Mouse (Mus musculus): ENCODE results near the gene Cenpb. TPM values are rescaled to one million over a fixed set of nuclear protein-coding genes. Genes with fewer than 3 reads are reported as not detected.

Gene Cenpb
- polyA plus RNA-seq (2012; rRNA removed; ENCODE audit: low replicate concordance): 97.7 and 118 TPM in 2 replicates

GRCm38 (mm10) chr2:131179990-131180587 is at the start of gene Cenpb:
Gene Cenpb, minus strand, starts transcription at chr2:131180067.

GRCm38 (mm10) chr2:131206778-131207177 is 26.9 kb upstream of the Cenpb start, which contains the start of gene Ap5s1:
Gene Ap5s1, plus strand, starts transcription at chr2:131207078.

GRCm38 (mm10) chr2:131186771-131187601 is 7.1 kb upstream of the Cenpb start, which contains the start of the genes Cdc25b and Spef1:
Gene Cdc25b, plus strand, starts transcription at chr2:131186949.
Gene Spef1, minus strand, starts transcription at chr2:131187282.

GRCm38 (mm10) chr2:131159938-131160581 is 19.8 kb downstream of the Cenpb start, which contains the start of gene 1700037H04Rik:
Gene 1700037H04Rik, minus strand, starts transcription at chr2:131160081.

GRCm38 (mm10) chr2:131132930-131133547 is 46.8 kb downstream of the Cenpb start, which contains the start of gene Gm11037:
Gene Gm11037, plus strand, starts transcription at chr2:131133497.

DNA sequence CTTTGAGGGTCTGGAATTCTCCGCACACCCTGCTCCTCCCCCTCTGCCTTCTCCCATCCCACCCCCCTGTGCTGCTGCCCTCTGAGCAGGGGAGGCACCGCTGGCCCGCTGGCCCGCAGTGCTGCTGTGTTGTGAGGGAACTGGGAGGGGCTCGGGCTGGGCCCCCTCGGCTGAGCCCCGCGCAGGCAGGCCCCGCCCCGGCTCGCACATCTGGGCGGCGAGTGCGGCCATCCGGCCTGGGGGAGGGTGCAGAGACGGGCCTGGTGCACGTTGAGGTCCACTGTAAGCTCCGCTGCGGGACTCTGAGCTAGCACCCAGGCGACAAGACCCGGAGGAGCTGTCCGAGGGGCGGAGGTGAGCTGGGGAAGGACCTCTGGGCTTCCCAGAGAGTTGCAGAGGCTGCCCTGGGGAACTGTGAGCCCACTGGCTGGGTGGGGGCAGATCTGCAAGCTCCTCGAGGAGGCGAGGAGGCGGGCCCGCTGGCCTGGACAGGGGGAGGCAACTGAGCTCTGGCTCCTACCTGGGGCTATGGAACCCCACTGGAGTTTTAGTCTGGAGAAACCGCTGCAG is 52.6 kb downstream of the Cenpb start, which contains the start of gene Hspa12b:
TSS of gene Hspa12b (plus strand) at position 120 of the 570 bp plus-strand sequence.

Other genes with a start within 250 kb of the Cenpb start
- 10.7 and 39.6 TPM in 2 replicates for gene Gfra4, start 137.0 kb downstream of the Cenpb start, polyA plus RNA-seq (2012; rRNA removed; ENCODE audit: low replicate concordance)
- gene Adam33, start 116.3 kb downstream of the Cenpb start, polyA plus RNA-seq (2012; rRNA removed; ENCODE audit: low replicate concordance): 21.7 and 41.1 TPM in 2 replicates
- 18.5 and 25.9 TPM in 2 replicates for gene Siglec1, start 93.3 kb downstream of the Cenpb start, polyA plus RNA-seq (2012; rRNA removed; ENCODE audit: low replicate concordance)
- gene Hspa12b, start 52.8 kb downstream of the Cenpb start, polyA plus RNA-seq (2012; rRNA removed; ENCODE audit: low replicate concordance): 32.4 and 75.2 TPM in 2 replicates
- gene Gm11037, start 46.6 kb downstream of the Cenpb start, polyA plus RNA-seq (2012; rRNA removed; ENCODE audit: low replicate concordance): not detected in 2 replicates
- gene 1700037H04Rik, start 20.0 kb downstream of the Cenpb start, polyA plus RNA-seq (2012; rRNA removed; ENCODE audit: low replicate concordance): 260 and 383 TPM in 2 replicates
- 17.2 and 64.6 TPM in 2 replicates for gene Cdc25b, start 6.9 kb upstream of the Cenpb start, polyA plus RNA-seq (2012; rRNA removed; ENCODE audit: low replicate concordance)
- 7.3 and 17.0 TPM in 2 replicates for gene Spef1, start 7.2 kb upstream of the Cenpb start, polyA plus RNA-seq (2012; rRNA removed; ENCODE audit: low replicate concordance)
- gene Ap5s1, start 27.0 kb upstream of the Cenpb start, polyA plus RNA-seq (2012; rRNA removed; ENCODE audit: low replicate concordance): 52.2 and 64.5 TPM in 2 replicates
- gene Mavs, start 54.0 kb upstream of the Cenpb start, polyA plus RNA-seq (2012; rRNA removed; ENCODE audit: low replicate concordance): 95.2 and 115 TPM in 2 replicates
- gene Pank2, start 82.4 kb upstream of the Cenpb start, polyA plus RNA-seq (2012; rRNA removed; ENCODE audit: low replicate concordance): 20.5 and 25.7 TPM in 2 replicates
- 15.0 and 15.6 TPM in 2 replicates for gene Rnf24, start 172.8 kb upstream of the Cenpb start, polyA plus RNA-seq (2012; rRNA removed; ENCODE audit: low replicate concordance)